Mouse (Mus musculus) intestine, embryonic 15.5 days (tissue): ENCODE results near the gene Pttg1ip. TPM values are rescaled to one million over a fixed set of nuclear protein-coding genes. Genes with fewer than 3 reads are reported as not detected.

Source experiments
- ATAC-seq: fragments of 200-750 bp; cut with Nextera tagmentation; 2 replicates; pipeline ENCODE4 v1.8.0; 2017; ENCODE audit warnings: moderate TSS enrichment, moderate library complexity
- H3K27ac ChIP-seq: fragments of 300-500 bp; sonication (generic); 2 replicates; pipeline ENCODE4 v1.5.1; 2015; ENCODE audit warnings: mild to moderate bottlenecking, inconsistent platforms
- H3K27me3 ChIP-seq: fragments of 300-500 bp; sonication (generic); replicated peaks from 2 replicates; pipeline ENCODE4 v1.6.1; 2015; ENCODE audit warnings: inconsistent platforms
- H3K36me3 ChIP-seq: fragments of 300-500 bp; sonication (generic); 2 replicates; pipeline ENCODE4 v1.6.1; 2015; ENCODE audit warnings: inconsistent platforms
- H3K4me1 ChIP-seq: fragments of 300-500 bp; sonication (generic); replicated peaks from 2 replicates; pipeline ENCODE4 v1.6.1; 2015; ENCODE audit warnings: inconsistent platforms
- H3K4me2 ChIP-seq: fragments of 300-500 bp; sonication (generic); replicated peaks from 2 replicates; pipeline ENCODE4 v1.6.1; 2015; ENCODE audit warnings: mild to moderate bottlenecking, inconsistent platforms
- H3K4me3 ChIP-seq: fragments of 300-500 bp; sonication (generic); replicated peaks from 2 replicates; pipeline ENCODE4 v1.5.1; 2015; ENCODE audit warnings: inconsistent platforms
- H3K9ac ChIP-seq: fragments of 300-500 bp; sonication (generic); 2 replicates; pipeline ENCODE4 v1.6.1; 2015; ENCODE audit warnings: inconsistent platforms
- H3K9me3 ChIP-seq: fragments of 300-500 bp; sonication (generic); 2 replicates; pipeline ENCODE4 v1.6.1; 2016; ENCODE audit warnings: inconsistent platforms
- WGBS: fragments of 180-500 bp; shearing (Covaris S2); methylation state at CpG from one replicate; pipeline ENCODE4 v1.1.7; 2015; 5-methylcytosine and 5-hydroxymethylcytosine counted together
- polyA plus RNA-seq: library from polyadenylated mRNA; unstranded; fragments of >200 nt; fragmentation: Nextera tagmentation; extraction: Ambion mirVana; gene quantifications from 2 replicates; pipeline ENCODE4 v1.2.1, GENCODE M21; 2015

The Pttg1ip gene
- 146 and 156 TPM in 2 replicates for polyA plus RNA-seq

- peak; percentile 97 for ATAC-seq
- under 1% methylated on average over 64 of the region's 64 CpGs for WGBS
- Histone ChIP-seq H3K27me3 (no peaks in the 10 kb centered on the region), H3K4me1 (peaks cover 24% of the 10 kb centered on the region), H3K4me3 (peak within 1 kb of the TSS; percentile 93), H3K9me3 (no peaks in the 10 kb centered on the region), H3K36me3 (no peaks in the 10 kb centered on the region), H3K27ac (peak within 1 kb of the TSS; percentile 96), H3K4me2 (peak within 1 kb of the TSS; percentile 78), H3K9ac (peak within 1 kb of the TSS; percentile 95)
Measured at GRCm38 (mm10) chr10:77581408-77582284, at the start of gene Pttg1ip. TSS of gene Pttg1ip (plus strand) at chr10:77581720.

GRCm38 (mm10) chr10:77532020-77532413, 49.5 kb upstream of the Pttg1ip start:
- no peak for ATAC-seq
- H3K4me1 ChIP-seq, result no peaks in the 10 kb centered on the region
- no peak overlapping the region for H3K4me3 ChIP-seq
- no peak overlapping the region for H3K27ac ChIP-seq
- 63% methylated on average over 1 of the region's 1 CpGs for WGBS
- H3K9ac ChIP-seq, result no peak overlapping the region
- H3K4me2 ChIP-seq, result no peak overlapping the region
- H3K36me3 ChIP-seq, result no peaks in the 10 kb centered on the region
- H3K9me3 ChIP-seq, result no peaks in the 10 kb centered on the region
- H3K27me3 ChIP-seq, result no peaks in the 10 kb centered on the region

GRCm38 (mm10) chr10:77536727-77537126, 44.8 kb upstream of the Pttg1ip start:
- Histone ChIP-seq H3K27me3 (no peaks in the 10 kb centered on the region), H3K9me3 (no peaks in the 10 kb centered on the region), H3K9ac (no peak overlapping the region), H3K36me3 (no peaks in the 10 kb centered on the region), H3K4me3 (no peak overlapping the region), H3K4me1 (no peaks in the 10 kb centered on the region), H3K27ac (no peak overlapping the region), H3K4me2 (no peak overlapping the region)
- 67% methylated on average over 8 of the region's 8 CpGs for WGBS
- no peak for ATAC-seq

GRCm38 (mm10) chr10:77537215-77538209, 44.0 kb upstream of the Pttg1ip start:
- 78% methylated on average over 11 of the region's 11 CpGs for WGBS
- no peaks in the 10 kb centered on the region for H3K36me3 ChIP-seq
- H3K4me1 ChIP-seq, result no peaks in the 10 kb centered on the region
- no peak overlapping the region for H3K27ac ChIP-seq
- H3K4me2 ChIP-seq, result no peak overlapping the region
- no peak overlapping the region for H3K4me3 ChIP-seq
- H3K9ac ChIP-seq, result no peak overlapping the region
- H3K27me3 ChIP-seq, result no peaks in the 10 kb centered on the region
- no peaks in the 10 kb centered on the region for H3K9me3 ChIP-seq
- ATAC-seq, result no peak

GRCm38 (mm10) chr10:77539320-77539945, 42.1 kb upstream of the Pttg1ip start:
- H3K36me3 ChIP-seq, result no peaks in the 10 kb centered on the region
- no peak overlapping the region for H3K4me3 ChIP-seq
- no peak overlapping the region for H3K9ac ChIP-seq
- H3K4me2 ChIP-seq, result no peak overlapping the region
- no peak for ATAC-seq
- WGBS, result 84% methylated on average over 7 of the region's 7 CpGs
- no peaks in the 10 kb centered on the region for H3K9me3 ChIP-seq
- no peak overlapping the region for H3K27ac ChIP-seq
- H3K4me1 ChIP-seq, result no peaks in the 10 kb centered on the region
- H3K27me3 ChIP-seq, result no peaks in the 10 kb centered on the region

- no peaks in the 10 kb centered on the region for H3K4me1 ChIP-seq
- 79% methylated on average over 4 of the region's 4 CpGs for WGBS
Measured at GRCm38 (mm10) chr10:77540576-77541102, 40.9 kb upstream of the Pttg1ip start.

GRCm38 (mm10) chr10:77541864-77542666, 39.5 kb upstream of the Pttg1ip start:
- no peaks in the 10 kb centered on the region for H3K9me3 ChIP-seq
- no peak overlapping the region for H3K4me2 ChIP-seq
- H3K27me3 ChIP-seq, result no peaks in the 10 kb centered on the region
- H3K4me3 ChIP-seq, result no peak overlapping the region
- 73% methylated on average over 10 of the region's 10 CpGs for WGBS
- peak; percentile 59 for ATAC-seq
- no peaks in the 10 kb centered on the region for H3K4me1 ChIP-seq
- H3K36me3 ChIP-seq, result no peaks in the 10 kb centered on the region
- no peak overlapping the region for H3K27ac ChIP-seq
- H3K9ac ChIP-seq, result no peak overlapping the region

More at GRCm38 (mm10) chr10:77540576-77541102, 40.9 kb upstream of the Pttg1ip start:
- Histone ChIP-seq H3K36me3 (no peaks in the 10 kb centered on the region), H3K4me2 (no peak overlapping the region), H3K27me3 (no peaks in the 10 kb centered on the region), H3K4me3 (no peak overlapping the region), H3K27ac (no peak overlapping the region), H3K9me3 (no peaks in the 10 kb centered on the region), H3K9ac (no peak overlapping the region)
- no peak for ATAC-seq

- no peak overlapping the region for H3K4me3 ChIP-seq
- H3K27ac ChIP-seq, result no peak overlapping the region
- no peak overlapping the region for H3K4me2 ChIP-seq
- H3K36me3 ChIP-seq, result no peaks in the 10 kb centered on the region
- H3K27me3 ChIP-seq, result no peaks in the 10 kb centered on the region
- WGBS, result 47% methylated on average over 7 of the region's 7 CpGs
- ATAC-seq, result no peak
- H3K9ac ChIP-seq, result no peak overlapping the region
- no peaks in the 10 kb centered on the region for H3K9me3 ChIP-seq
- no peaks in the 10 kb centered on the region for H3K4me1 ChIP-seq
Measured at GRCm38 (mm10) chr10:77543226-77543625, 38.3 kb upstream of the Pttg1ip start.

GRCm38 (mm10) chr10:77544916-77545315, 36.6 kb upstream of the Pttg1ip start:
- Histone ChIP-seq H3K4me3 (no peak overlapping the region), H3K27me3 (no peaks in the 10 kb centered on the region), H3K36me3 (no peaks in the 10 kb centered on the region), H3K9ac (no peak overlapping the region), H3K4me2 (no peak overlapping the region), H3K4me1 (no peaks in the 10 kb centered on the region), H3K27ac (no peak overlapping the region), H3K9me3 (no peaks in the 10 kb centered on the region)
- WGBS, result 78% methylated on average over 5 of the region's 5 CpGs
- ATAC-seq, result no peak

GRCm38 (mm10) chr10:77548576-77548975, 32.9 kb upstream of the Pttg1ip start:
- H3K9me3 ChIP-seq, result no peaks in the 10 kb centered on the region
- no peak overlapping the region for H3K4me3 ChIP-seq

GRCm38 (mm10) chr10:77550874-77551273, 30.6 kb upstream of the Pttg1ip start:
- Histone ChIP-seq H3K9me3 (no peaks in the 10 kb centered on the region), H3K9ac (no peak overlapping the region), H3K27me3 (no peaks in the 10 kb centered on the region), H3K36me3 (no peaks in the 10 kb centered on the region), H3K4me3 (no peak overlapping the region), H3K27ac (no peak overlapping the region), H3K4me1 (no peaks in the 10 kb centered on the region), H3K4me2 (no peak overlapping the region)
- ATAC-seq, result no peak
- 78% methylated on average over 11 of the region's 11 CpGs for WGBS

More at GRCm38 (mm10) chr10:77548576-77548975, 32.9 kb upstream of the Pttg1ip start:
- Histone ChIP-seq H3K9ac (no peak overlapping the region), H3K36me3 (no peaks in the 10 kb centered on the region), H3K27me3 (no peaks in the 10 kb centered on the region), H3K27ac (no peak overlapping the region), H3K4me2 (no peak overlapping the region), H3K4me1 (no peaks in the 10 kb centered on the region)
- WGBS, result 92% methylated on average over 10 of the region's 10 CpGs
- no peak for ATAC-seq
